ENCODE assay signal across 11 mouse cellular contexts in genomic region chr12:38874470-38874995, GRCm38 (mm10).
"Had no signal": no experiment of that assay in that cellular context is flagged by ENCODE, and none has a peak within 500 bp of the region (broad histone marks: within the 10 kb centered on the region; RNA-seq: fewer than 3 reads in every experiment).

No protein-coding gene starts in this region.

- DNase-seq: lung, adult 2 months; lung, postnatal 36 days; right cerebral cortex, adult 18-20 months; right cerebral cortex, postnatal 25 days; thymus, postnatal 36 days had no signal

- H3K27me3 ChIP-seq: liver, embryonic 15.5 days; midbrain, embryonic 13.5 days had no signal

- H3K36me3 ChIP-seq: limb, embryonic 10.5 days; liver, embryonic 15.5 days; midbrain, embryonic 13.5 days had no signal

- ATAC-seq: lung, postnatal 0 days; midbrain, embryonic 13.5 days had no signal

- H3K4me2 ChIP-seq: liver, embryonic 11.5 days; liver, embryonic 15.5 days; midbrain, embryonic 13.5 days had no signal

- H3K9me3 ChIP-seq: limb, embryonic 10.5 days; liver, embryonic 15.5 days; midbrain, embryonic 13.5 days had no signal

- H3K27ac ChIP-seq: left cerebral cortex, adult 2 months; limb, embryonic 10.5 days; liver, embryonic 15.5 days; midbrain, embryonic 13.5 days had no signal

- H3K4me1 ChIP-seq: limb, embryonic 10.5 days; liver, embryonic 15.5 days; midbrain, embryonic 13.5 days had no signal

- H3K9ac ChIP-seq: liver, embryonic 15.5 days; midbrain, embryonic 13.5 days had no signal

- H3K4me3 ChIP-seq: left cerebral cortex, adult 2 months; limb, embryonic 10.5 days; liver, embryonic 15.5 days; midbrain, embryonic 13.5 days had no signal
